20 mouse cellular contexts compared by ENCODE assay signal in the genomic region with DNA sequence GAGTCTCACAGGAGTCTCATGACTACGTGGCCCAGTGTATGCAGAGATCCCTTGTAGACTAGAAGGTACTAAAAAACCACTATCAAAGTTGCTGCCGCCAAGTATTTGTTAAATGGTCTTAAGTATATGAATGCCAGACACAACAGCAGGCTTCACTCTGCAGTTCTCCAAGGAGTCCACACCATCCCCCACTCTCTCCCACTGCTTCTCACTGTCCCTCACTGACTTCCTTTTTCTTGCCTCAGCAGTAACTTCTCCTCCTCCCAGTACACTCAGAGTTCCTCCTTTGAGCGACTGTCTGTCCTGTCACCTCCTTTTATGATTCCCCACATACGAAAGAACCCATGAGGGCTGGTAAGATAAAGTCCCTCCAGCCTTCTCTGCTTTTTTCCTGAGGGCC.
A peak's percentile ranks its signal among the peaks of the same experiment; 100 is the strongest.
DNase-seq lines count a peak whose midpoint lies in the region; ATAC-seq and TF ChIP-seq lines count a peak whose summit lies in the region.
"Had no signal": no experiment of that assay in that cellular context is flagged by ENCODE, and none has a peak within 500 bp of the region (broad histone marks: within the 10 kb centered on the region; RNA-seq: fewer than 3 reads in every experiment).

No protein-coding gene starts in this region.

- no peak overlapping the region for H3K9ac ChIP-seq in kidney, embryonic 16.5 days (replicated peaks; ENCODE audit: low read length)
- H3K9ac ChIP-seq in liver, postnatal 0 days (replicated peaks), result no peak overlapping the region
- no peak overlapping the region for H3K9ac ChIP-seq in hindbrain, embryonic 13.5 days
- H3K9ac ChIP-seq: embryonic facial prominence, embryonic 12.5 days; hindbrain, embryonic 14.5 days; limb, embryonic 13.5 days; neural tube, embryonic 15.5 days had no signal

- H3K4me2 ChIP-seq in kidney, embryonic 16.5 days (replicated peaks; ENCODE audit: low read depth, low read length), result no peak overlapping the region
- H3K4me2 ChIP-seq in liver, postnatal 0 days (ENCODE audit: low read depth, low read length), result no peak overlapping the region
- H3K4me2 ChIP-seq in hindbrain, embryonic 13.5 days, result no peak overlapping the region
- H3K4me2 ChIP-seq: embryonic facial prominence, embryonic 12.5 days; hindbrain, embryonic 14.5 days; limb, embryonic 13.5 days; neural tube, embryonic 15.5 days had no signal

- no peak overlapping the region for H3K27ac ChIP-seq in kidney, embryonic 16.5 days (ENCODE audit: low read length)
- no peak overlapping the region for H3K27ac ChIP-seq in kidney, adult 2 months (ENCODE audit: insufficient read depth, low read depth, low read length)
- H3K27ac ChIP-seq in liver, postnatal 0 days (ENCODE audit: low read depth), result no peak overlapping the region
- no peak overlapping the region for H3K27ac ChIP-seq in hindbrain, embryonic 13.5 days
- no peak overlapping the region for H3K27ac ChIP-seq in limb, embryonic 10.5 days
- H3K27ac ChIP-seq: embryonic facial prominence, embryonic 12.5 days; forebrain, embryonic 10.5 days; heart, adult 2 months; hindbrain, embryonic 14.5 days; limb, embryonic 13.5 days; midbrain, embryonic 10.5 days; neural tube, embryonic 15.5 days had no signal

- H3K4me1 ChIP-seq in kidney, embryonic 16.5 days (ENCODE audit: insufficient read depth, low read length), result no peaks in the 10 kb centered on the region
- H3K4me1 ChIP-seq in kidney, adult 2 months (ENCODE audit: control insufficient read depth, insufficient read depth, low read length), result no peaks in the 10 kb centered on the region
- H3K4me1 ChIP-seq in liver, postnatal 0 days (ENCODE audit: insufficient read depth), result no peaks in the 10 kb centered on the region
- H3K4me1 ChIP-seq in hindbrain, embryonic 13.5 days (replicated peaks), result no peaks in the 10 kb centered on the region
- 0 out of 2 replicates have a peak, but pooled peaks cover 3% of the 10 kb centered on the region for H3K4me1 ChIP-seq in limb, embryonic 10.5 days
- H3K4me1 ChIP-seq: embryonic facial prominence, embryonic 12.5 days; forebrain, embryonic 10.5 days; limb, embryonic 13.5 days; midbrain, embryonic 10.5 days; neural tube, embryonic 15.5 days had no signal

- TF ChIP-seq CTCF in kidney, adult 2 months (conservative IDR thresholded peaks at IDR 0.05; ENCODE audit: insufficient read depth, insufficient read length, low read depth, low read length), result no peak
- TF ChIP-seq CTCF in liver, postnatal 0 days (IDR thresholded peaks at IDR 0.05; ENCODE audit: low read depth), result no peak

- H3K27me3 ChIP-seq in kidney, embryonic 16.5 days (ENCODE audit: insufficient read depth, low read length), result no peaks in the 10 kb centered on the region
- H3K27me3 ChIP-seq in kidney, adult 2 months (replicated peaks; ENCODE audit: control insufficient read depth, insufficient read depth, low read length), result no peaks in the 10 kb centered on the region
- no peaks in the 10 kb centered on the region for H3K27me3 ChIP-seq in liver, postnatal 0 days (ENCODE audit: insufficient read depth, low read length)
- no peaks in the 10 kb centered on the region for H3K27me3 ChIP-seq in hindbrain, embryonic 13.5 days
- H3K27me3 ChIP-seq in limb, embryonic 10.5 days (ENCODE audit: low read depth, poor library complexity, severe bottlenecking), result no peaks in the 10 kb centered on the region
- H3K27me3 ChIP-seq: embryonic facial prominence, embryonic 12.5 days; limb, embryonic 13.5 days; neural tube, embryonic 15.5 days had no signal

- TF ChIP-seq EP300 in liver, postnatal 0 days (IDR thresholded peaks at IDR 0.05; ENCODE audit: low read depth), result no peak

- 43% methylated on average over 4 of the region's 4 CpGs for WGBS in kidney, embryonic 16.5 days
- 55% methylated on average over 4 of the region's 4 CpGs for WGBS in kidney, adult 2 months
- WGBS in liver, postnatal 0 days (ENCODE audit: insufficient replicate concordance), result 27% methylated on average over 4 of the region's 4 CpGs
- 83% methylated on average over 4 of the region's 4 CpGs for WGBS in hindbrain, embryonic 13.5 days
- 69% methylated on average over 4 of the region's 4 CpGs for WGBS in limb, embryonic 10.5 days

- no peak for TF ChIP-seq POLR2A in kidney, adult 2 months (IDR thresholded peaks at IDR 0.05; ENCODE audit: low read depth, low read length)

- ATAC-seq in kidney, embryonic 16.5 days (ENCODE audit: low FRiP score, low TSS enrichment), result peak; percentile 71; the same call in 1 of the 2 replicates
- ATAC-seq in liver, postnatal 0 days, result peak; percentile 47; the same call in 1 of the 2 replicates
- ATAC-seq in hindbrain, embryonic 13.5 days (ENCODE audit: low FRiP score), result no peak
- ATAC-seq: activated CD4-positive, CD25-positive, alpha-beta regulatory T cell, adult 4 months had no signal

- no peak overlapping the region for H3K4me3 ChIP-seq in kidney, embryonic 16.5 days (ENCODE audit: low read length)
- H3K4me3 ChIP-seq in kidney, adult 2 months (ENCODE audit: insufficient read depth, low read depth, low read length), result no peak overlapping the region
- no peak overlapping the region for H3K4me3 ChIP-seq in liver, postnatal 0 days (ENCODE audit: low read depth, low read length)
- no peak overlapping the region for H3K4me3 ChIP-seq in hindbrain, embryonic 13.5 days
- H3K4me3 ChIP-seq in limb, embryonic 10.5 days, result no peak overlapping the region
- H3K4me3 ChIP-seq: embryonic facial prominence, embryonic 12.5 days; forebrain, embryonic 10.5 days; heart, adult 2 months; limb, embryonic 13.5 days; midbrain, embryonic 10.5 days; neural tube, embryonic 15.5 days had no signal

- no peak for DNase-seq in kidney, adult 2 months
- DNase-seq in urinary bladder, postnatal 14 days (ENCODE audit: low spot score), result peak; percentile 21
- DNase-seq in urinary bladder, postnatal 10 days (ENCODE audit: low spot score), result no peak
- DNase-seq in liver, postnatal 0 days, result no peak
- DNase-seq in frontal cortex, postnatal 36 days (ENCODE audit: low spot score in 2 of 2), result no peak
- DNase-seq in limb, embryonic 10.5 days (ENCODE audit: low spot score), result no peak
- DNase-seq: cerebellum, postnatal 25 days; layer of hippocampus, postnatal 36 days; retina, postnatal 1 day; spleen, adult 18-20 months had no signal

- H3K9me3 ChIP-seq in kidney, embryonic 16.5 days (ENCODE audit: low read length), result no peaks in the 10 kb centered on the region
- no peaks in the 10 kb centered on the region for H3K9me3 ChIP-seq in liver, postnatal 0 days (ENCODE audit: low read length)
- no peaks in the 10 kb centered on the region for H3K9me3 ChIP-seq in hindbrain, embryonic 13.5 days
- no peaks in the 10 kb centered on the region for H3K9me3 ChIP-seq in limb, embryonic 10.5 days (replicated peaks)
- H3K9me3 ChIP-seq: embryonic facial prominence, embryonic 12.5 days; forebrain, embryonic 10.5 days; limb, embryonic 13.5 days; midbrain, embryonic 10.5 days; neural tube, embryonic 15.5 days had no signal

- no peaks in the 10 kb centered on the region for H3K36me3 ChIP-seq in kidney, embryonic 16.5 days (ENCODE audit: insufficient read depth, low read length)
- H3K36me3 ChIP-seq in kidney, adult 2 months (ENCODE audit: control insufficient read depth, insufficient read depth, low read length), result no peaks in the 10 kb centered on the region
- H3K36me3 ChIP-seq in liver, postnatal 0 days (replicated peaks; ENCODE audit: insufficient read depth, low read length), result no peaks in the 10 kb centered on the region
- H3K36me3 ChIP-seq in hindbrain, embryonic 13.5 days, result no peaks in the 10 kb centered on the region
- no peaks in the 10 kb centered on the region for H3K36me3 ChIP-seq in limb, embryonic 10.5 days
- H3K36me3 ChIP-seq: embryonic facial prominence, embryonic 12.5 days; forebrain, embryonic 10.5 days; limb, embryonic 13.5 days; midbrain, embryonic 10.5 days; neural tube, embryonic 15.5 days had no signal
